Mouse (Mus musculus): ENCODE data around the gene Ctdspl. TPM values are rescaled to one million over a fixed set of nuclear protein-coding genes. Genes with fewer than 3 reads are reported as not detected.

Gene Ctdspl
- polyA plus RNA-seq, 1 experiment from 2014 or later, result 10.0 TPM

GRCm38 (mm10) chr9:118901917-118902316 is 24.3 kb upstream of the Ctdspl start:
- H3K27me3 ChIP-seq (ENCODE audit: control insufficient read depth, insufficient read depth, low read length), result no peaks in the 10 kb centered on the region
- 58% methylated on average over 6 of the region's 6 CpGs for WGBS
- no peak overlapping the region for H3K9ac ChIP-seq (replicated peaks; ENCODE audit: low read length)
- ATAC-seq (replicated peaks; ENCODE audit: insufficient number of reproducible peaks, low FRiP score, low TSS enrichment, low read depth) (no peak), DNase-seq (ENCODE audit: low spot score) (no peak)
- no peaks in the 10 kb centered on the region for H3K4me1 ChIP-seq (ENCODE audit: control insufficient read depth, insufficient read depth, low read length)
- H3K9me3 ChIP-seq (replicated peaks; ENCODE audit: control insufficient read depth, low read length), result no peaks in the 10 kb centered on the region
- no peaks in the 10 kb centered on the region for H3K36me3 ChIP-seq (replicated peaks; ENCODE audit: control insufficient read depth, insufficient read depth, low read depth, low read length)
- no peak overlapping the region for H3K27ac ChIP-seq (replicated peaks; ENCODE audit: low read depth, low read length)
- no peak overlapping the region for H3K4me3 ChIP-seq (ENCODE audit: low read depth, low read length)
- no peak overlapping the region for H3K4me2 ChIP-seq (ENCODE audit: low read depth, low read length)

- H3K9me3 ChIP-seq (replicated peaks; ENCODE audit: control insufficient read depth, low read length), result no peaks in the 10 kb centered on the region
These were observed 18.2 kb upstream of the Ctdspl start for GRCm38 (mm10) chr9:118907934-118908620.

GRCm38 (mm10) chr9:118913048-118913447 is 13.2 kb upstream of the Ctdspl start:
- WGBS, result 88% methylated on average over 9 of the region's 9 CpGs

More at GRCm38 (mm10) chr9:118907934-118908620, 18.2 kb upstream of the Ctdspl start:
- peak; percentile 93 for DNase-seq (ENCODE audit: low spot score)
- Histone ChIP-seq H3K4me3 (ENCODE audit: low read depth, low read length) (no peak overlapping the region), H3K27ac (replicated peaks; ENCODE audit: low read depth, low read length) (no peak overlapping the region), H3K4me1 (ENCODE audit: control insufficient read depth, insufficient read depth, low read length) (no peaks in the 10 kb centered on the region), H3K36me3 (replicated peaks; ENCODE audit: control insufficient read depth, insufficient read depth, low read depth, low read length) (no peaks in the 10 kb centered on the region), H3K9ac (replicated peaks; ENCODE audit: low read length) (no peak overlapping the region), H3K27me3 (ENCODE audit: control insufficient read depth, insufficient read depth, low read length) (no peaks in the 10 kb centered on the region), H3K4me2 (ENCODE audit: low read depth, low read length) (no peak overlapping the region)
- WGBS, result 48% methylated on average over 18 of the region's 18 CpGs
- ATAC-seq (replicated peaks; ENCODE audit: insufficient number of reproducible peaks, low FRiP score, low TSS enrichment, low read depth), result no peak

GRCm38 (mm10) chr9:118913613-118914012 is 12.6 kb upstream of the Ctdspl start:
- no peak for ATAC-seq (replicated peaks; ENCODE audit: insufficient number of reproducible peaks, low FRiP score, low TSS enrichment, low read depth)
- Histone ChIP-seq H3K4me3 (ENCODE audit: low read depth, low read length) (no peak overlapping the region), H3K9ac (replicated peaks; ENCODE audit: low read length) (no peak overlapping the region), H3K27ac (replicated peaks; ENCODE audit: low read depth, low read length) (no peak overlapping the region), H3K27me3 (ENCODE audit: control insufficient read depth, insufficient read depth, low read length) (no peaks in the 10 kb centered on the region), H3K36me3 (replicated peaks; ENCODE audit: control insufficient read depth, insufficient read depth, low read depth, low read length) (no peaks in the 10 kb centered on the region), H3K4me1 (ENCODE audit: control insufficient read depth, insufficient read depth, low read length) (no peaks in the 10 kb centered on the region), H3K9me3 (replicated peaks; ENCODE audit: control insufficient read depth, low read length) (no peaks in the 10 kb centered on the region), H3K4me2 (ENCODE audit: low read depth, low read length) (no peak overlapping the region)
- DNase-seq (ENCODE audit: low spot score), result no peak
- WGBS, result 86% methylated on average over 3 of the region's 3 CpGs

More at GRCm38 (mm10) chr9:118913048-118913447, 13.2 kb upstream of the Ctdspl start:
- ATAC-seq (replicated peaks; ENCODE audit: insufficient number of reproducible peaks, low FRiP score, low TSS enrichment, low read depth) (no peak), DNase-seq (ENCODE audit: low spot score) (no peak)
- no peaks in the 10 kb centered on the region for H3K27me3 ChIP-seq (ENCODE audit: control insufficient read depth, insufficient read depth, low read length)
- no peak overlapping the region for H3K27ac ChIP-seq (replicated peaks; ENCODE audit: low read depth, low read length)
- no peak overlapping the region for H3K4me3 ChIP-seq (ENCODE audit: low read depth, low read length)
- no peak overlapping the region for H3K4me2 ChIP-seq (ENCODE audit: low read depth, low read length)
- no peaks in the 10 kb centered on the region for H3K4me1 ChIP-seq (ENCODE audit: control insufficient read depth, insufficient read depth, low read length)
- no peaks in the 10 kb centered on the region for H3K36me3 ChIP-seq (replicated peaks; ENCODE audit: control insufficient read depth, insufficient read depth, low read depth, low read length)
- H3K9me3 ChIP-seq (replicated peaks; ENCODE audit: control insufficient read depth, low read length), result no peaks in the 10 kb centered on the region
- no peak overlapping the region for H3K9ac ChIP-seq (replicated peaks; ENCODE audit: low read length)

GRCm38 (mm10) chr9:118914589-118914988 is 11.7 kb upstream of the Ctdspl start:
- no peak for ATAC-seq (replicated peaks; ENCODE audit: insufficient number of reproducible peaks, low FRiP score, low TSS enrichment, low read depth)

GRCm38 (mm10) chr9:118915290-118915689 is 11.0 kb upstream of the Ctdspl start:
- Histone ChIP-seq H3K4me3 (ENCODE audit: low read depth, low read length) (no peak overlapping the region), H3K9ac (replicated peaks; ENCODE audit: low read length) (no peak overlapping the region), H3K9me3 (replicated peaks; ENCODE audit: control insufficient read depth, low read length) (no peaks in the 10 kb centered on the region), H3K4me1 (ENCODE audit: control insufficient read depth, insufficient read depth, low read length) (no peaks in the 10 kb centered on the region), H3K36me3 (replicated peaks; ENCODE audit: control insufficient read depth, insufficient read depth, low read depth, low read length) (no peaks in the 10 kb centered on the region), H3K4me2 (ENCODE audit: low read depth, low read length) (no peak overlapping the region), H3K27me3 (ENCODE audit: control insufficient read depth, insufficient read depth, low read length) (no peaks in the 10 kb centered on the region), H3K27ac (replicated peaks; ENCODE audit: low read depth, low read length) (no peak overlapping the region)
- WGBS, result 60% methylated on average over 5 of the region's 5 CpGs
- DNase-seq (ENCODE audit: low spot score) (peak; percentile 52), ATAC-seq (replicated peaks; ENCODE audit: insufficient number of reproducible peaks, low FRiP score, low TSS enrichment, low read depth) (no peak)

More at GRCm38 (mm10) chr9:118914589-118914988, 11.7 kb upstream of the Ctdspl start:
- no peak for DNase-seq (ENCODE audit: low spot score)
- no peaks in the 10 kb centered on the region for H3K36me3 ChIP-seq (replicated peaks; ENCODE audit: control insufficient read depth, insufficient read depth, low read depth, low read length)
- no peaks in the 10 kb centered on the region for H3K4me1 ChIP-seq (ENCODE audit: control insufficient read depth, insufficient read depth, low read length)
- no peak overlapping the region for H3K9ac ChIP-seq (replicated peaks; ENCODE audit: low read length)
- H3K27me3 ChIP-seq (ENCODE audit: control insufficient read depth, insufficient read depth, low read length), result no peaks in the 10 kb centered on the region
- no peak overlapping the region for H3K4me2 ChIP-seq (ENCODE audit: low read depth, low read length)
- 32% methylated on average over 8 of the region's 8 CpGs for WGBS
- no peaks in the 10 kb centered on the region for H3K9me3 ChIP-seq (replicated peaks; ENCODE audit: control insufficient read depth, low read length)
- H3K27ac ChIP-seq (replicated peaks; ENCODE audit: low read depth, low read length), result no peak overlapping the region
- no peak overlapping the region for H3K4me3 ChIP-seq (ENCODE audit: low read depth, low read length)

GRCm38 (mm10) chr9:118919672-118920186 is 6.5 kb upstream of the Ctdspl start:
- H3K36me3 ChIP-seq (replicated peaks; ENCODE audit: control insufficient read depth, insufficient read depth, low read depth, low read length), result no peaks in the 10 kb centered on the region
- no peak overlapping the region for H3K4me2 ChIP-seq (ENCODE audit: low read depth, low read length)
- H3K9me3 ChIP-seq (replicated peaks; ENCODE audit: control insufficient read depth, low read length), result no peaks in the 10 kb centered on the region
- 0 out of 2 replicates have a peak, but pooled peaks cover under 1% of the 10 kb centered on the region for H3K4me1 ChIP-seq (ENCODE audit: control insufficient read depth, insufficient read depth, low read length)
- no peak for DNase-seq (ENCODE audit: low spot score)
- H3K27me3 ChIP-seq (ENCODE audit: control insufficient read depth, insufficient read depth, low read length), result no peaks in the 10 kb centered on the region
- H3K9ac ChIP-seq (replicated peaks; ENCODE audit: low read length), result no peak overlapping the region
- no peak overlapping the region for H3K4me3 ChIP-seq (ENCODE audit: low read depth, low read length)
- H3K27ac ChIP-seq (replicated peaks; ENCODE audit: low read depth, low read length), result no peak overlapping the region
- no peak for ATAC-seq (replicated peaks; ENCODE audit: insufficient number of reproducible peaks, low FRiP score, low TSS enrichment, low read depth)
- WGBS, result 79% methylated on average over 16 of the region's 16 CpGs

GRCm38 (mm10) chr9:118920798-118921515 is 5.3 kb upstream of the Ctdspl start:
- peak; percentile 91 for DNase-seq (ENCODE audit: low spot score)
- Histone ChIP-seq H3K9ac (replicated peaks; ENCODE audit: low read length) (no peak overlapping the region), H3K36me3 (replicated peaks; ENCODE audit: control insufficient read depth, insufficient read depth, low read depth, low read length) (no peaks in the 10 kb centered on the region), H3K4me2 (ENCODE audit: low read depth, low read length) (no peak overlapping the region), H3K4me3 (ENCODE audit: low read depth, low read length) (no peak overlapping the region), H3K4me1 (ENCODE audit: control insufficient read depth, insufficient read depth, low read length) (peaks cover 5% of the 10 kb centered on the region; the same call in 1 of the 2 replicates), H3K27ac (replicated peaks; ENCODE audit: low read depth, low read length) (no peak overlapping the region), H3K9me3 (replicated peaks; ENCODE audit: control insufficient read depth, low read length) (no peaks in the 10 kb centered on the region), H3K27me3 (ENCODE audit: control insufficient read depth, insufficient read depth, low read length) (no peaks in the 10 kb centered on the region)
- no peak for ATAC-seq (replicated peaks; ENCODE audit: insufficient number of reproducible peaks, low FRiP score, low TSS enrichment, low read depth)
- WGBS, result 52% methylated on average over 12 of the region's 12 CpGs
